Mouse (Mus musculus) MEL-GATA-1-ER (cell line): ENCODE data around the gene Irf3.

Experiments
- DNase-seq: peaks from one replicate; pipeline ENCODE4 v3.0.0-alpha.2; 2012; ENCODE audit warnings: low read depth; ENCODE audit errors: extremely low read depth

The Irf3 gene

GRCm38 (mm10) chr7:44997231-44997939, at the start of gene Irf3:
Gene Irf3 (plus strand): TSS chr7:44997648.
- DNase-seq = peak; percentile 92

GRCm38 (mm10) chr7:44949922-44950321, 47.5 kb upstream of the Irf3 start:
- DNase-seq = no peak

- DNase-seq = peak; percentile 72
These were observed 45.5 kb upstream of the Irf3 start for GRCm38 (mm10) chr7:44951960-44952359.

GRCm38 (mm10) chr7:44952611-44953306, 44.7 kb upstream of the Irf3 start:
- peak; percentile 94 for DNase-seq

- DNase-seq = no peak
These were observed 43.9 kb upstream of the Irf3 start for GRCm38 (mm10) chr7:44953561-44953960.

- no peak for DNase-seq
These were observed 43.2 kb upstream of the Irf3 start for GRCm38 (mm10) chr7:44954091-44954885.

- DNase-seq = no peak
These were observed 41.8 kb upstream of the Irf3 start for GRCm38 (mm10) chr7:44955628-44956027.

- no peak for DNase-seq
These were observed 41.2 kb upstream of the Irf3 start for GRCm38 (mm10) chr7:44956266-44956665.

GRCm38 (mm10) chr7:44957183-44957835, 40.1 kb upstream of the Irf3 start:
- DNase-seq = no peak

GRCm38 (mm10) chr7:44958208-44958607, 39.2 kb upstream of the Irf3 start:
- peak; percentile 46 for DNase-seq

- DNase-seq = no peak
These were observed 38.2 kb upstream of the Irf3 start for GRCm38 (mm10) chr7:44959281-44959680.

- DNase-seq = no peak
These were observed 37.5 kb upstream of the Irf3 start for GRCm38 (mm10) chr7:44959874-44960511.

- no peak for DNase-seq
These were observed 36.9 kb upstream of the Irf3 start for GRCm38 (mm10) chr7:44960512-44960910.

GRCm38 (mm10) chr7:44962337-44962736, 35.1 kb upstream of the Irf3 start:
- DNase-seq = no peak

GRCm38 (mm10) chr7:44962831-44963230, 34.6 kb upstream of the Irf3 start:
- DNase-seq = no peak

GRCm38 (mm10) chr7:44964990-44965389, 32.5 kb upstream of the Irf3 start:
- no peak for DNase-seq

- no peak for DNase-seq
These were observed 31.5 kb upstream of the Irf3 start for GRCm38 (mm10) chr7:44965975-44966374.

GRCm38 (mm10) chr7:44966638-44967037, 30.8 kb upstream of the Irf3 start:
- no peak for DNase-seq

GRCm38 (mm10) chr7:44970231-44970691, 27.2 kb upstream of the Irf3 start:
- peak; percentile 94 for DNase-seq

GRCm38 (mm10) chr7:44971142-44971541, 26.3 kb upstream of the Irf3 start:
- no peak for DNase-seq
